Mouse (Mus musculus) neural tube, embryonic 13.5 days (tissue): ENCODE results near the gene Mfsd12. TPM values are rescaled to one million over a fixed set of nuclear protein-coding genes. Genes with fewer than 3 reads are reported as not detected.

Experiments used
- ATAC-seq: fragments of 200-750 bp; cut with Nextera tagmentation; 2 replicates; pipeline ENCODE4 v1.8.0; 2017; ENCODE audit warnings: low read depth, mild to moderate bottlenecking, moderate TSS enrichment, moderate library complexity
- H3K27ac ChIP-seq: fragments of 300-500 bp; sonication (generic); replicated peaks from 2 replicates; pipeline ENCODE4 v1.5.1; 2015; ENCODE audit warnings: moderate library complexity, mild to moderate bottlenecking, inconsistent platforms
- H3K27me3 ChIP-seq: fragments of 300-500 bp; sonication (generic); 2 replicates; pipeline ENCODE4 v1.6.1; 2015; ENCODE audit warnings: mild to moderate bottlenecking, inconsistent platforms
- H3K36me3 ChIP-seq: fragments of 300-500 bp; sonication (generic); 2 replicates; pipeline ENCODE4 v1.6.1; 2015; ENCODE audit warnings: mild to moderate bottlenecking, inconsistent platforms
- H3K4me1 ChIP-seq: fragments of 300-500 bp; sonication (generic); replicated peaks from 2 replicates; pipeline ENCODE4 v1.6.1; 2015; ENCODE audit warnings: inconsistent platforms
- H3K4me2 ChIP-seq: fragments of 300-500 bp; sonication (generic); 2 replicates; pipeline ENCODE4 v1.6.1; 2015; ENCODE audit warnings: inconsistent platforms, mild to moderate bottlenecking, moderate library complexity
- H3K4me3 ChIP-seq: fragments of 300-500 bp; sonication (generic); 2 replicates; pipeline ENCODE4 v1.5.1; 2015; ENCODE audit warnings: mild to moderate bottlenecking, inconsistent platforms
- H3K9ac ChIP-seq: fragments of 300-500 bp; sonication (generic); 2 replicates; pipeline ENCODE4 v1.6.1; 2015; ENCODE audit warnings: moderate library complexity, mild to moderate bottlenecking, inconsistent platforms
- H3K9me3 ChIP-seq: fragments of 300-500 bp; sonication (generic); 2 replicates; pipeline ENCODE4 v1.6.1; 2016; ENCODE audit warnings: inconsistent platforms
- WGBS: fragments of 180-500 bp; shearing (Covaris S2); methylation state at CpG from one replicate; pipeline ENCODE4 v1.1.7; 2015; 5-methylcytosine and 5-hydroxymethylcytosine counted together
- polyA plus RNA-seq: library from polyadenylated mRNA; unstranded; fragments of >200 nt; fragmentation: Nextera tagmentation; extraction: Ambion mirVana; gene quantifications from 2 replicates; pipeline ENCODE4 v1.2.1, GENCODE M21; 2015

Mfsd12 gene
- polyA plus RNA-seq, 1 experiment from 2014 or later = 17.8 TPM

- Histone ChIP-seq H3K9ac (peak overlapping the region; percentile 53; the same call in 1 of the 2 replicates), H3K27ac (no peak overlapping the region; the same call in 1 of the 2 replicates), H3K4me2 (peak overlapping the region; percentile 53), H3K36me3 (no peaks in the 10 kb centered on the region), H3K27me3 (peaks cover 56% of the 10 kb centered on the region), H3K9me3 (no peaks in the 10 kb centered on the region), H3K4me3 (peak overlapping the region; percentile 29), H3K4me1 (peaks cover 38% of the 10 kb centered on the region)
- ATAC-seq = no peak
- 6% methylated on average over 55 of the region's 55 CpGs for WGBS
Measured at GRCm38 (mm10) chr10:81346453-81347067, 10.7 kb upstream of the Mfsd12 start.

GRCm38 (mm10) chr10:81349146-81349545, 8.1 kb upstream of the Mfsd12 start:
- Histone ChIP-seq H3K4me3 (peak overlapping the region; percentile 66), H3K9ac (peak overlapping the region; percentile 80)
- no peak for ATAC-seq

GRCm38 (mm10) chr10:81349961-81350350, 7.3 kb upstream of the Mfsd12 start:
- Histone ChIP-seq H3K27me3 (peaks cover 23% of the 10 kb centered on the region), H3K9me3 (no peaks in the 10 kb centered on the region), H3K4me2 (peak overlapping the region; percentile 85), H3K27ac (0 out of 2 replicates have a peak overlapping the region, but pooled peaks have one; percentile 34), H3K9ac (peak overlapping the region; percentile 80), H3K4me3 (peak overlapping the region; percentile 66), H3K36me3 (no peaks in the 10 kb centered on the region), H3K4me1 (peaks cover 30% of the 10 kb centered on the region)
- peak; percentile 10; the same call in 1 of the 2 replicates for ATAC-seq
- WGBS = 0% methylated on average over 29 of the region's 29 CpGs

More at GRCm38 (mm10) chr10:81349146-81349545, 8.1 kb upstream of the Mfsd12 start:
- WGBS = 4% methylated on average over 12 of the region's 12 CpGs
- H3K27ac ChIP-seq = no peak overlapping the region
- peaks cover 31% of the 10 kb centered on the region for H3K27me3 ChIP-seq
- H3K4me2 ChIP-seq = peak overlapping the region; percentile 85
- peaks cover 30% of the 10 kb centered on the region for H3K4me1 ChIP-seq
- H3K36me3 ChIP-seq = no peaks in the 10 kb centered on the region
- H3K9me3 ChIP-seq = no peaks in the 10 kb centered on the region

GRCm38 (mm10) chr10:81350351-81351063, 6.8 kb upstream of the Mfsd12 start, which contains the start of gene Hmg20b:
Gene Hmg20b, minus strand, starts transcription at chr10:81350480.
- peak; percentile 96 for ATAC-seq
- Histone ChIP-seq H3K9me3 (no peaks in the 10 kb centered on the region), H3K4me1 (peaks cover 30% of the 10 kb centered on the region), H3K36me3 (no peaks in the 10 kb centered on the region), H3K9ac (peak within 1 kb of the TSS; percentile 80), H3K4me2 (peak within 1 kb of the TSS; percentile 85), H3K4me3 (peak within 1 kb of the TSS; percentile 66), H3K27me3 (peaks cover 18% of the 10 kb centered on the region), H3K27ac (peak within 1 kb of the TSS; percentile 67; the same call in 1 of the 2 replicates)
- under 1% methylated on average over 54 of the region's 54 CpGs for WGBS

- ATAC-seq = no peak
- WGBS = 27% methylated on average over 9 of the region's 9 CpGs
Measured at GRCm38 (mm10) chr10:81351678-81352291, 5.5 kb upstream of the Mfsd12 start.

GRCm38 (mm10) chr10:81354738-81355477, 2.4 kb upstream of the Mfsd12 start:
- no peaks in the 10 kb centered on the region for H3K9me3 ChIP-seq
- 80% methylated on average over 9 of the region's 9 CpGs for WGBS
- H3K4me3 ChIP-seq = no peak overlapping the region
- H3K4me1 ChIP-seq = peaks cover 42% of the 10 kb centered on the region
- no peak overlapping the region for H3K27ac ChIP-seq
- H3K27me3 ChIP-seq = peaks cover 9% of the 10 kb centered on the region; the same call in 1 of the 2 replicates
- no peak overlapping the region for H3K4me2 ChIP-seq
- no peak for ATAC-seq
- 0 out of 2 replicates have a peak, but pooled peaks cover under 1% of the 10 kb centered on the region for H3K36me3 ChIP-seq
- no peak overlapping the region for H3K9ac ChIP-seq

More at GRCm38 (mm10) chr10:81351678-81352291, 5.5 kb upstream of the Mfsd12 start:
- no peak overlapping the region for H3K4me3 ChIP-seq
- no peak overlapping the region for H3K9ac ChIP-seq
- no peaks in the 10 kb centered on the region for H3K36me3 ChIP-seq
- H3K27me3 ChIP-seq = peaks cover 13% of the 10 kb centered on the region
- no peak overlapping the region for H3K4me2 ChIP-seq
- no peaks in the 10 kb centered on the region for H3K9me3 ChIP-seq
- peaks cover 33% of the 10 kb centered on the region for H3K4me1 ChIP-seq
- no peak overlapping the region for H3K27ac ChIP-seq

- Histone ChIP-seq H3K27ac (no peak overlapping the region), H3K4me1 (peaks cover 45% of the 10 kb centered on the region), H3K4me2 (no peak overlapping the region), H3K27me3 (peaks cover 9% of the 10 kb centered on the region; the same call in 1 of the 2 replicates), H3K9ac (no peak overlapping the region), H3K36me3 (peaks cover 4% of the 10 kb centered on the region; the same call in 1 of the 2 replicates), H3K4me3 (no peak overlapping the region), H3K9me3 (no peaks in the 10 kb centered on the region)
- no peak for ATAC-seq
- 85% methylated on average over 4 of the region's 4 CpGs for WGBS
Measured at GRCm38 (mm10) chr10:81355533-81355932, 1.8 kb upstream of the Mfsd12 start.

- peaks cover 47% of the 10 kb centered on the region for H3K4me1 ChIP-seq
- H3K9me3 ChIP-seq = no peaks in the 10 kb centered on the region
- peak; percentile 11; the same call in 1 of the 2 replicates for ATAC-seq
- peak overlapping the region; percentile 96 for H3K4me2 ChIP-seq
- peaks cover 9% of the 10 kb centered on the region; the same call in 1 of the 2 replicates for H3K27me3 ChIP-seq
- H3K36me3 ChIP-seq = peaks cover 7% of the 10 kb centered on the region; the same call in 1 of the 2 replicates
- 40% methylated on average over 12 of the region's 12 CpGs for WGBS
- H3K4me3 ChIP-seq = peak overlapping the region; percentile 79; the same call in 1 of the 2 replicates
- 0 out of 2 replicates have a peak overlapping the region, but pooled peaks have one; percentile 34 for H3K27ac ChIP-seq
- H3K9ac ChIP-seq = 0 out of 2 replicates have a peak overlapping the region, but pooled peaks have one; percentile 22
Measured at GRCm38 (mm10) chr10:81356352-81356990, 820 bp upstream of the Mfsd12 start.

GRCm38 (mm10) chr10:81358209-81358608, 918 bp downstream of the Mfsd12 start:
- H3K27me3 ChIP-seq = peaks cover 18% of the 10 kb centered on the region
- peaks cover 50% of the 10 kb centered on the region for H3K4me1 ChIP-seq
- H3K9me3 ChIP-seq = no peaks in the 10 kb centered on the region
- peak overlapping the region; percentile 79 for H3K4me3 ChIP-seq
- 41% methylated on average over 4 of the region's 4 CpGs for WGBS
- peak overlapping the region; percentile 96 for H3K4me2 ChIP-seq
- peak; percentile 1; the same call in 1 of the 2 replicates for ATAC-seq
- H3K36me3 ChIP-seq = peaks cover 14% of the 10 kb centered on the region
- H3K27ac ChIP-seq = no peak overlapping the region
- H3K9ac ChIP-seq = peak overlapping the region; percentile 90

- Histone ChIP-seq H3K9ac (peak overlapping the region; percentile 90), H3K4me3 (peak overlapping the region; percentile 79; the same call in 1 of the 2 replicates)
- WGBS = 69% methylated on average over 1 of the region's 1 CpGs
Measured at GRCm38 (mm10) chr10:81358841-81359240, 1.6 kb downstream of the Mfsd12 start.

GRCm38 (mm10) chr10:81360721-81361120, 3.4 kb downstream of the Mfsd12 start:
- H3K9ac ChIP-seq = peak overlapping the region; percentile 28; the same call in 1 of the 2 replicates
- H3K4me1 ChIP-seq = peaks cover 75% of the 10 kb centered on the region

More at GRCm38 (mm10) chr10:81358841-81359240, 1.6 kb downstream of the Mfsd12 start:
- H3K9me3 ChIP-seq = no peaks in the 10 kb centered on the region
- H3K27me3 ChIP-seq = peaks cover 25% of the 10 kb centered on the region
- peaks cover 14% of the 10 kb centered on the region for H3K36me3 ChIP-seq
- peak overlapping the region; percentile 96 for H3K4me2 ChIP-seq
- no peak overlapping the region for H3K27ac ChIP-seq
- H3K4me1 ChIP-seq = peaks cover 56% of the 10 kb centered on the region
- ATAC-seq = no peak

More at GRCm38 (mm10) chr10:81360721-81361120, 3.4 kb downstream of the Mfsd12 start:
- ATAC-seq = no peak
- WGBS = 75% methylated on average over 8 of the region's 8 CpGs
- Histone ChIP-seq H3K27me3 (peaks cover 41% of the 10 kb centered on the region), H3K4me3 (no peak overlapping the region), H3K4me2 (no peak overlapping the region), H3K27ac (no peak overlapping the region), H3K9me3 (no peaks in the 10 kb centered on the region), H3K36me3 (peaks cover 14% of the 10 kb centered on the region)
